Mouse (Mus musculus) c-Kit-positive CD71-negative TER-119-negative erythroid progenitor cells, embryonic 14.5 days (primary cell): ENCODE results near the gene Zswim8.
"Not testable (repeated sequence)": the region's sequence is repeated elsewhere in the genome, so short reads cannot be mapped to it uniquely, and the experiment has no call there.

ENCODE experiments used
- DNase-seq: peaks from one replicate; pipeline ENCODE4 v3.0.0-alpha.2; 2013; ENCODE audit warnings: low read depth

Zswim8 gene

DNA sequence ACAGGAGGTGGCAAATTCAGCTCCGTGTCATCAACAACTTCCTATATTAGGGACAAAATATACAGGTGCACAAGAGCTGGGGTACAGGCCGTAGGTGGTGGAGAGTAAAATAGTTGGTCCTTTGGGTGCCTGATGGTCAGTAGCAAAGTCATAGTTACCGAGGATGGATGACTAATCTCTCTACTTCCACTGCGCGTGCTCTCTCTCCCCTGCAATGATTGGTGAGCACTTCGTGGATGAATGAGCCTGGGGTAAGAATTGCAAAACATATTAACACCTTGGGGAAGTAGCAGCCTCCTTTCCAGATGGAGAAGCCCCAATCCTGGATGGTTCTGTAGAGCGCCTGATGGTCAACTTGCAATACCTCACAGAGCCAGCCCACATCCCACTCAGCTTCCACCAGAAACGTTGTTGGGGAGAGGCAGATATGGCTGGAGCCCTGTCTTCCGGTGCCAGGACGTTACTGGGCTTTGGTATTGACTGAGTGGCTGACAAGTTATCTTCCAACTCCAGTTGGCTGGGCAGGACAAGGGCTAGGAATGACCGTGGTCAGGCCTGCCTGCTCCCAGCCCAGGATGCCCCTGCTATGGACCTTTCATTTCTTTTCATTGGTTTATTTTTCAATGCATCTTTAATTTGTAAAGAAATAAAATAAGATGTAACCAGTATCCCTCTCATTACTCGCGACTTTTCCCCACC lies 13.0 kb upstream of the Zswim8 start:
- no peak for DNase-seq

DNA sequence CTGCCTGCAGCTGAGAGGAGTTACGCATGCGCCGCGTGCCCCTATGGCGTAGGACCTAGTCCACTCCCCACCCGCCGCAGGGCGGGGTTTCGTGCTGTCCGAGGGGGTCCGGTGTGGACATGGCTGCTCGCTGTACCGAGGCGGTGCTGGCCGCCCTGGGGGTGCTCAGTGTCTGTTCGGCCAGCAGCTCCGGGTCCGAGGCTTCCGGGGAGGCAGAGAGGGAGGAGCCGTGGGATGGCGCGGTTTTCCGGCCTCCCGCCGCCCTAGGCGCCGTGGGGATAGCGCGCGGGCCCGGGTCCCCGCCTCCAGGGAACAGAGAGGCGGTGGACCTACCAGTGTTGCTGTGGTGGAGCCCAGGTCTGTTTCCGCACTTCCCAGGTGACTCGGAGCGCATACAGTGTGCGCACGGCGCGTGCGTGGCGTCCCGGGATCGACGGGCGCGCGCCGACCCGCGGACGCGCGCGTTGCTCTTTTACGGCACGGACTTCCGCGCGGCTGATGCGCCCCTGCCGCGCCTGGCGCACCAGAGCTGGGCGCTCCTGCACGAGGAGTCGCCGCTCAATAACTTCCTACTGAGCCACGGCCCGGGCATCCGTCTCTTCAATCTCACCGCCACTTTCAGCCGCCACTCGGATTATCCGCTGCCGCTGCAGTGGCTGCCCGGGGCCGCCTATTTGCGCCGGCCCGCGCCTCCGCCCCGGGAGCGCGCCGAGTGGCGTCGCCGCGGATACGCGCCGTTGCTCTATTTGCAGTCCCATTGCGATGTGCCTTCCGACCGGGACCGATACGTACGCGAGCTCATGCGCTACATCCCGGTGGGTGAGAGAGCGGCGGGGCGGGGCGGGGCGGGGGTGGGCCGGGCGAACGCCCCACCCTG lies 12.2 kb upstream of the Zswim8 start, which contains the start of gene Fut11:
Gene Fut11 (plus strand): TSS at position 85 of the 877 bp plus-strand sequence.
- peak; percentile 77 for DNase-seq

DNA sequence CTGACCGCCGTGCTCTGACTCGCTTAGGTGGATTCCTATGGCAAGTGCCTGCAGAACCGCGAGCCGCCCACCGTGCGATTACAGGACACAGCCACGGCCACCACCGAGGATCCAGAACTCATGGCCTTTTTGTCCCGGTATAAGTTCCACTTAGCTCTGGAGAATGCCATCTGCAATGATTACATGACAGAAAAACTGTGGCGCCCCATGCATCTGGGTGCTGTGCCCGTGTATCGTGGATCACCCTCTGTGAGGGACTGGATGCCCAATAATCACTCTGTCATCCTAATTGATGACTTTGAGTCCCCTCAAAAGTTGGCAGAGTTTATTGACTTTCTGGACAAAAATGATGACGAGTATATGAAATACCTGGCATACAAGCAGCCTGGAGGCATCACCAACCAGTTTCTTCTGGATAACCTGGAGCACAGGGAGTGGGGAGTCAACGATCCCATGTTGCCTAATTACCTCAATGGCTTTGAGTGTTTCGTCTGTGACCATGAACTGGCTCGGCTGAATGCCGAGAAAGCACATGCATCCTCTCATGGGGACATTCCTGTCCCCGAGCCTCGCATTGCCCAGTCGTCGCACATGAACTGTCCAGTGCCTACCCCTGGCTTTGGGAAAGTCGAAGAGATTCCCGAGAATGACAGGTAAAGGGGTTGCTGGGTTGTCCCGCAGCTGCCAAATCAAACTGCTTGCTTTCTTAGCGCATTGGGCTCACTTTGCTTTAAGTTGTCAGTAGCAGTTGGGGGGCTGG lies 11.4 kb upstream of the Zswim8 start:
- no peak for DNase-seq

DNA sequence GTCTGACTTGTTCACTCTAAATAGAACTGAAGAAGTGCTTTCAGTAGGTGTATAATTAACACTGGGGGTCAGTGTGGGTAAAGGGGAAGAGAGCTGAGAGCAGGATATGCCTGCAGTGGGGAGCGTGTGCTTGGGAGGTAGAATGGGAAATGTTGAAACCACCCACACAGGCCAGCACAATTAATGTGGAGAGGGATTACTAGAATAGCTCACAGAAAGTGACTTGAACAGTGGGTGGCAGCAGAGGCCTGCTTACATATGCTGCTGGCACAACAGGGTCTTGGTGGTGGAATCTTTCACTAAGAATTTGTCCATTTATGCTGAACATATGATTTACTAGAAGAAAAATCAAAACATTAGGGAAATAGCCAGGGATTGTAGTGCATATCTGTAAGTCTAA lies 10.4 kb upstream of the Zswim8 start:
- peak; percentile 60 for DNase-seq

DNA sequence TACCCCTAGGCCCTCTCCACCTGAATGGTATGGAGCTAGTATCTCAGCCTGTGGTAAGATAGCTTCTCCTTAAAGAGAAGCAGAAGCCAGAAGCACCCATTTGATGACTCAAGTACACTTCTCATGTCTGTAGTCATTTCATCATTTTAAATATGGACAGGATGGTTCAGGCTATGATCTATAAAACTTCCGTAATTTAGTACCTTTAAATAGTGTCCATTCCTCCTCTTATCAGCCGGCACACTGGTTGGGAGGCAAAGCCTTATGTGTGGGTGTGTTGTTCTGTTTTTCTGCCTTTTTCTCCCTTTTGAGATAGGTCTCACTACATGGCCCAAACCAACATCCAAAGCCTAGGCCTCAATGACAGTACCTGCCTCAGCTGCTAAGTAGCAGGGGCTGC lies 8.8 kb upstream of the Zswim8 start:
- no peak for DNase-seq

DNA sequence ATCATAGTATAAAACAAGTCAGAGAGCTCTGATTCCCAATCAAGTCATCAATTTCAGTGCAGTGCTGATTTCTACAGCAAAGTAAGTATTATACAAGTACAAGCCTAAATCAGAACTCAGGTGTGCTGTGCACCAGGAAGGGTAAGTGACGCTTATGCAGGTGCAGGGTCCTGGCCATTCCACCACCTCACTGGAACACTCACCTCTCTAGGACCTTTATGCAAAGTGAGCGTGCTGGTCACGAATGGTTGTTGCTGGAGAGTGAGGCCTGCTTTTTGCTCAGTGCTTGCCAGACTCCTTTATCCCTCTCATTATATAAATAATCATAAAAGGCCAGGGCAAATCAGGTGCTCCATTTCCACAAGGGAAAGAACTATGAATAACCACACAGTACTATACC lies 7.0 kb upstream of the Zswim8 start:
- no peak for DNase-seq

DNA sequence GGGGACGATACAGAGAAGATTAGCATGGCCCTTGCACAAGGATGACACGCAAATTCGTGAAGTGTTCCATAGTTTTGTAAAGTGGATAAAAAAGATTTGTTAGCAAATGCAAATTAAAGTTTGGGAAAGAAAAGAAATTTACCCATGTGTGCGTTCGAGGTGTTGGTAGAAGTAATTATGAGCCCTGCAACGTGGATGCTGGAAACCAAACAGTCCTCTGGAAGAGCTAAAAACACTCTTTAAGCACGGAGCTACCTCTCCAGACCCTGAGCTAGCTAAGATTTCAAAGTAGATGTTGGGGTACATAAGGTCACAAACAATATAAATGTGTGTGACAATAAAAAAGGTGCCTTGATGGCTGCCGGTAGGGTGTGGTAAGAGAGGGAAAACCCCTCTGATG lies 5.8 kb upstream of the Zswim8 start:
- no peak for DNase-seq

DNA sequence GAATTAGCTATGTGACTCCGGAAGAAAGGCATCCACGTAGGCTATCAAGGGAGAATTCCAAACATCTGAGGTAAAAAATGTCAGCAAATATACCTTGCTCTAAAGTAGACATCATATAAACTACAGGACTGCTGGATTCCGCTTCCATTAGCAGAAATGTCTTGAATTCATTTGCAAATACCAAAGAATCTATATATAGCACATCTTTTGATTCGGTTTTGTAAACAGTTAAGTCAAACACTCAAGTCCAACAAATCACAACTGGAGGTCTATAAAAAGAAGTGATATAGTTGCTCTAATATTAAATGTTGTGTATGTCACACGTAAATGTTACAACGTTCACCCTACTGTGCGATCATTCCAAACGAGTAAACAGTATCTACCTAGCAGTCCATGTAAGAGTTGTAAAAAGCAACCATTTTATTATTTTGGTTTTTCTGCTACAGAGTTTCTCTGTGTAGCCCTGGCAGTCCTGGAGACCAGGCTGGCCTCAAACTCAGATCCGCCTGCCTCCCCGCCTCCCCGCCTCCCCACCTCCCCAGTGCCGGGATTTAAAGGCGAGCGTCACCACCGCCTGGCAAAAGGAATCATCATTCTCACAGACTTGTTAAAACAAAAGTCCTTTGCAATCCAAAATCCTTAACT lies 5.1 kb upstream of the Zswim8 start:
- DNase-seq, result no peak

DNA sequence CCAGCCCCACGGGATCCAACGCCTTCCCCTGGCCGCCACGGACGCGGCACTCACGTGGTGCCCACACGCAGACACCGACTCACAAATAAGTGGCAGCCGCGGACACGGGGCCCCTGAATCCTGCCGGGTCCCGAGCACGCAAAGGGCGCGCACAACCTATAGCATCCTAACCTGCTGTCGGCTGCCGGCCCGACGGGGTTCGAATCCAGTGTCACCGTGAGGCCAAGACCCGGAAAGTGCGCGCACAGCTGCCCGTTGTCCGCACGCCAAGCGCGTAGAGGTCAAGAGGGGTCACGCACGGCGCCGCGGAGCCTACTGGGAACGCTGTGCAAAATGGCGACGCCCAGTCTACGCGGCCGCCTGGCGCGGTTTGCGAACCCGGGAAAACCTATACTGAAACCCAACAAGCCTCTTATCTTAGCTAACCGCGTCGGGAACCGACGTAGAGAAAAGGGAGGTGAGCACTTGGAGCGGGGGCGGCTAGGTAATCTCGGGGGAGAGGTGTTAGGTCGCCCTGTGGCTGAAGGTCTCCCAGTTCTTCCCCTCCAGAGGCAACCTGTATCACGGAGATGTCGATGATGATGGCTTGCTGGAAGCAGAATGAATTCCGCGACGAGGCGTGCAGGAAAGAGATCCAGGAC lies 4.5 kb upstream of the Zswim8 start, which contains the start of gene Chchd1:
Gene Chchd1 (plus strand): TSS at position 266 of the 641 bp plus-strand sequence.
- peak; percentile 65 for DNase-seq

DNA sequence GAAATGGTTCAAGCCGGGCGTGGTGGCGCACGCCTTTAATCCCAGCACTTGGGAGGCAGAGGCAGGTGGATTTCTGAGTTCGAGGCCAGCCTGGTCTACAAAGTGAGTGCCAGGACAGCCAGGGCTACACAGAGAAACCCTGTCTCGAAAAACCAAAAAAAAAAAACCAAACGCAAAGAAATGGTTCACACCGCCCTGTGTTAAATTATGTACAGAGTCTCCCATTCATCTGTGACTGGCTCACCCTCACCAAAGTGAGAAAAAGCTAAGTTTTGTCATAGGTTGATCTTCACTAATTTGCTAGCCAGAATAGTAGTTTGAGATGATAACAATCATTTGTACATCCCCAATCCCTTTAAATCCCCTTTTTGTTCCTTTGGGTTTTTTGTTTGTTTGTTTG lies 3.9 kb upstream of the Zswim8 start:
- not testable (repeated sequence) for DNase-seq

DNA sequence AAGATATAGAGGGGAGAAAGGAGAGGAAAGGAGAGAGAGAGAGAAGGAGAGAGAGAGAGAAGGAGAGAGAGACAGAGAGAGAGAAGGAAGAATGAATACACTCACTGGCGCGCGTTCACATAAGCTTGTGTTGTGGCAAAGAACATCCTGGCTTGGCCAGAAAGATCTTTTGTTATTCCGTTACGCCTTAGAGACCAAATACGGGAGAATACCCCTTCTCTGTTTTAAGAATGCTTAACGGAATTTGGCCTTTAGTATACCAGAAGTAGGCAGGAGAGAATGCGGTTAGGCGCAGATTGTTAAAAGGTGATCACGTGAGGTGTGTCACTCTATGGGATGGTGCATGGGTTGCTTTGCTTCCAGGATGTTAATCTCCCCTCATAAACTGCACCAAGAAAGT lies 887 bp downstream of the Zswim8 start:
- no peak for DNase-seq

DNA sequence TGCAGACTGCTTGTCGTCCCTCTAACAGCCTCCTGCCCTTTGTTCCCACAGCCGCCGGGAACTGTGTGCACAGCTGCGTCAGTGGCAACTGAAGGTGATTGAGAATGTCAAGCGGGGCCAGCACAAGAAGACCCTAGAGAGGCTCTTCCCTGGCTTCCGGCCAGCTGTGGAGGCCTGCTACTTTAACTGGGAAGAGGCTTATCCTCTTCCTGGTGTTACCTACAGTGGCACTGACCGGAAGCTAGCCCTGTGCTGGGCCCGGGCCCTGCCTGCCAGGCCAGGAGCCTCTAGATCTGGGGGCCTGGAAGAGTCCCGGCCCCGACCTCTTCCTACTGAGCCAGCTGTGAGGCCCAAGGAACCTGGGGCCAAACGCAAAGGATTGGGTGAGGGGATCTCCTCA lies 6.5 kb downstream of the Zswim8 start:
- no peak for DNase-seq

DNA sequence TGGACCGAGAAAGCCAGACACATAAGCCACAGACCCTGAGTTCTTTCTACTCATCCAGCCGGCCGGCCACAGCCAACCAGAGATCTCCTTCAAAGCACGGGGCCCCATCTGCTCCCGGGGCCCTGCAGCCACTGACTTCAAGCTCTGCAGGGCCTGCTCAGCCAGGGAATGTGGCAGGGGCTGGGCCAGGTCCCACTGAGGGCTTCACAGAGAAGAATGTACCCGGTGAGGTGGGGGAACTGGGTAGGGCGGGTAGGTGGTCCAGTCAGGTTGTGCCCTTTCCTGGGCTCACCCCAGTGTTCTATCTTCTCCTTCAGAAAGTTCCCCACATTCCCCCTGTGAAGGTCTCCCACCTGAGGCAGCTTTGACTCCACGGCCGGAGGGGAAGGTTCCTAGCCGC lies 11.1 kb downstream of the Zswim8 start:
- DNase-seq, result no peak

DNA sequence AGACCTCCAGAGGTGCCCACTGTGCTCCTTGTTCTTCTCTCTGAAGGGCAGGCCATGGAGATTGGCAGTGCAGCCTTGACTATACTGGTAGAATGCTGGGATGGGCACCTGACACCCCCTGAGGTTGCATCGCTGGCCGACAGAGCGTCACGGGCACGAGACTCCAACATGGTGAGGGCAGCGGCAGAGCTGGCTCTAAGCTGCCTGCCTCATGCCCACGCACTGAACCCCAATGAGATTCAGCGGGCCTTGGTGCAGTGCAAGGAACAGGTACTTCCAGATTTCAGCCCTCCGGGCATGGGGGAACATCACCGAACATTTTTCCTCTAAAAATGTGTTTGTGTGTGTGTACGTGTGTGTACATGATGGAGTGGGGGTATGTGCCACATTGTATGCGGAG lies 12.4 kb downstream of the Zswim8 start:
- no peak for DNase-seq

DNA sequence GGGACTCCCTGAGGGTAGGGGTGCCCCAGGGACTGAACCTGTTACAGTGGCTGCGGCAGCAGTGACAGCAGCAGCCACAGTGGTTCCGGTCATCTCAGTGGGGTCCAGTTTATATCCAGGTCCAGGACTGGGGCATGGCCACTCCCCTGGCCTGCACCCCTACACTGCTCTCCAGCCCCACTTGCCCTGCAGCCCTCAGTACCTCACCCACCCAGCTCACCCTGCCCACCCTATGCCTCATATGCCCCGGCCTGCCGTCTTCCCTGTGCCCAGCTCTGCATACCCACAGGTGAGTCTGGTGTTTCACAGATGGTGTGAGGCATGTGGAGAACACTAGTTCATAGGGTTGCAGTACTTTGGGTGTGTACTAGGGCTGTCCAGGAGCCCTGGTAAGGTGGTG lies 14.0 kb downstream of the Zswim8 start:
- no peak for DNase-seq

DNA sequence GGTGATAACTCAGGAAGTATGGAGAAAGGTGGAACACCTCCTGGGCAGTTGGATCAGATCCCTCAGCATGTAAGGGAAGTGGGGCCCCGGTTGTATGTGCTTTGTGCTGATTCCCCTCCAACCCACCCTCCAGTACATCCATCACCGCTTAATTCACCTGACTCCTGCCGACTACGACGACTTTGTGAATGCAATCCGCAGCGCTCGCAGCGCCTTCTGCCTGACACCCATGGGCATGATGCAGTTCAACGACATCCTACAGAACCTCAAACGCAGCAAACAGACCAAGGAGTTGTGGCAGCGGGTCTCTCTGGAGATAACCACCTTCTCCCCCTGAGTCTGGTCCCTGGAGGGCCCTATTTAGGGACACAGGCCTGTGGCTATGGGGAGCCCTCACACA lies 15.7 kb downstream of the Zswim8 start:
- no peak for DNase-seq

DNA sequence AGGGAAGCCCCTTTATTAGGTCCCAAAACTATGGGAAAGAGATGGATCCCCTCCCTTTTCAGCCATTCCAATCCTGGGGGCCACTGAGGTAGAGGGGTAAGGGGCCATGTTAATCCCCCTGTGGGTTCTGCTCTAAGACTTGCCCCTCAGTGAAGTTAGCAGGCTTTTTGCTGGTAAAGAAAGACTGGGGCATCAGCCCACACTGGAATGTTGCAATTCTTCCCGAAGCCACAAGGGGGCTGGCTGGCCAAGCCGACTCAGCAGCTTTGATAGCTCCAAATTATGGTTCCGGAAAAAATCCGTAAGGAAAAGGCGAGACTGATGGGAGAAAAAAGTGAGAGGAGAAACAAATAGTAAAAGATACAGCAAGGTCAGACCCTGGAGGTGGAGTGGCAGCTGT lies 16.7 kb downstream of the Zswim8 start:
- DNase-seq, result no peak

DNA sequence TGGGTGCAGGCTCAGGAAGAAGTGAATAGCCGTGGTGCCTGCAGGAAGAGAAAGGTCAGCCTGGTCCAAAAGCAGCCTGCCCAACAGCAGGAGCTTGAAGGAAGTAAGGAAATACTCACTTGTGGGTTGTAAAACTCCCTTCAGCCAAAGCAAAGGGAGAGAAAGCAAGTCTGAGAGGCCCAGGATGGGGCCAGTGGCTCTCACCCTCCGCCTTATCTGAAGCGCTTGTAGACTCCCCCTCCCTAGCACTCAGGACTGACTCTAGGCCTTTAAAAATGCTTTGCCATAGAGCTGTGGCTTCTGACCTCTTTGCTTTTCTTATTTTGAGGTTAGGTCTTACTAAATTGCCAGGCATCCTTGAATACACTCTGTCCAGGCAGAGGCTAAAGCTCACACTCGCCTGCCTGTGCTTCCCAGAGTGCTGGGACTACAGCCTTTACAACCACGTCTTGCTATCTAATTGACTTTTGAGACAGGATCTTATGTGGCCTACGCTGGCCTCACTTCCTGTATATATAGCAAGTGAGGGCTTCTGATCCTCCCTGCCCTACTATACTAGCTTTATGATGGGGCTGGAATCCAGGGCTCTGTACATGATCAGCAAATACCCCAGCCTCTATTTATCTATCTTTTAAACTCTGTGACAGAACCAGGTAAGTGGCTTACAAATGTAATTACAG lies 18.4 kb downstream of the Zswim8 start:
- DNase-seq, result no peak

DNA sequence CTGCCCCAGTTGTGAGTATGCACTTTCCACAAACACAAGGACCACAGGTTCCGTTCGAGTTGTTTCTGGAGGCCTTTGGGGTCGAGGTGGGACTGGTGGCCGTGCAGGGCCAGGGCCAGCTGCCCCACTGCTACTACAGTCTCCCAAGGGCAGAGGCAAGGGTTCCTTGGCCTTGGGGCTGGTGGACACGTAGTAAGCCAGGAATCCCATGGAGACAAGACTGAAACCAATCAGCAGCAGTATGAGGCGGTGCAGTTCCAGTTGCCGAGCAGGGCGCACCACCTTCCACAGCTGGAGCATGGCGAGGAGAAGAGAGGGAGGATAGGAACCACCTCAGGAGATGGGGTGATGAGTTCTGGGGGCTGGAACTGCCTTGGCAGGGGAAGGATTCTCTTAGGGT lies 22.5 kb downstream of the Zswim8 start:
- no peak for DNase-seq

DNA sequence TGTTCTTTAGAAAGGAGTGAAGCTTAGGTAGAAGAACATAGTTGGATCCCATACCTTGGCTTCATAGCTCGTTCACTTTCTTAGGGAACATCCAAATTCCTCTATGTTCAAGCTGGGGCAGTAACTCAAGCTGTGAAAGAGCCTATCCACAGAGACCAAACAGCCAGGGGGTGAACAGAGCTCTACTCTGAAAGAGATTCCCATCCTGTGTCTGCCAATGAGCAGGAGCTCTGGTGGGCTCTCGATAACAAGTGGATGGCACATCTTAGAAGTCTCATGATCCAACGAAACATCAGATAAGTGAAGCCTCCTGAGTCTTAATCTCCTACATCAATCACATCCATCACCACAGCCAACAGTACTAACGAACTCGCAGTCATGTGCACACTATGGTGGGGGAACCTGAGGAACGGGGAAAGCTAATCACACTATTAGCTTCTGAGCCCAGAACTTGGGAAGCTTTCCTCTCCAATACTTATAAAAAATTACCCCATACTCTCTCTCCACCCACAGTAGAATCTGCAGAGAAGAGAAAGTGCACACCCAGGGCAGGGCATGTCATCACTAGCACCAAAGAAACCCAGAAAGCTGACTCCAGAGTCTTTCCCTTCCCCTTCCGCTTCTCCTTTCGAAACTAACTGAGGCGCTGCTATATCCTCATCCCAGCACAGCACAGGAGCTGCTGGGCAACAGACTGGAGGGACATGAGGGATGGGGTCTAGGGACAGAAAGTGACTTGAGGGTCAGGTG lies 23.7 kb downstream of the Zswim8 start:
- no peak for DNase-seq
